Mouse (Mus musculus) left cerebral cortex, postnatal 25 days (tissue): ENCODE data around the gene Olfr742. TPM values are rescaled to one million over a fixed set of nuclear protein-coding genes. Genes with fewer than 3 reads are reported as not detected.

ENCODE experiments used
- DNase-seq, 2 experiments: peaks; one replicate each; pipeline ENCODE4 v3.0.0; 2022; ENCODE audit warnings: low spot score in 2 of 2, mixed read lengths in 1 of 2
- intact Hi-C: fragments of 180-260 bp; cut with DNase I; formaldehyde crosslinking; loops from one replicate; pipeline ENCODE4 v1.15.1; 2025
- total RNA-seq, 2 experiments: library from RNA; stranded (reverse); gene quantifications; 2 replicates each; pipeline ENCODE4 v1.2.3; 2021

The Olfr742 gene
- not detected for total RNA-seq

- intact Hi-C loops = no loop called here
- DNase-seq = no peak
These were observed at the start of gene Olfr742 for GRCm38 (mm10) chr14:50503300-50503699. Olfr742 (plus strand) TSS chr14:50503600.

- intact Hi-C loops = no loop called here
- DNase-seq = no peak
These were observed 31.0 kb upstream of the Olfr742 start, which contains the start of gene Olfr741 for GRCm38 (mm10) chr14:50472438-50472837. Olfr741 (plus strand) TSS chr14:50472738.

- no peak for DNase-seq
- intact Hi-C loops = no loop called here
These were observed 25.0 kb upstream of the Olfr742 start for GRCm38 (mm10) chr14:50478406-50478805.

GRCm38 (mm10) chr14:50521539-50521938 is 18.1 kb downstream of the Olfr742 start, which contains the start of gene Olfr743:
Olfr743 (plus strand) TSS chr14:50521839.
- DNase-seq = no peak
- intact Hi-C loops = no loop called here

GRCm38 (mm10) chr14:50552734-50553133 is 49.3 kb downstream of the Olfr742 start:
- DNase-seq = no peak
- intact Hi-C loops = no loop called here

Other genes with a start within 250 kb of the Olfr742 start
- gene Olfr732, start 219.4 kb upstream of the Olfr742 start, total RNA-seq = not detected
- gene Olfr733, start 202.1 kb upstream of the Olfr742 start, total RNA-seq = not detected
- not detected for gene Olfr734, start 176.8 kb upstream of the Olfr742 start, total RNA-seq
- not detected for gene Olfr735, start 154.7 kb upstream of the Olfr742 start, total RNA-seq
- not detected for gene Tlr11, start 145.7 kb upstream of the Olfr742 start, total RNA-seq
- not detected for gene Olfr736, start 122.4 kb upstream of the Olfr742 start, total RNA-seq
- gene Olfr738, start 96.0 kb upstream of the Olfr742 start, total RNA-seq = not detected
- not detected for gene Olfr739, start 85.0 kb upstream of the Olfr742 start, total RNA-seq
- not detected for gene Olfr740, start 58.1 kb upstream of the Olfr742 start, total RNA-seq
- not detected for gene Olfr741, start 30.9 kb upstream of the Olfr742 start, total RNA-seq
- not detected for gene Olfr743, start 18.2 kb downstream of the Olfr742 start, total RNA-seq
- gene Olfr744, start 111.3 kb downstream of the Olfr742 start, total RNA-seq = not detected
- not detected for gene Olfr745, start 135.8 kb downstream of the Olfr742 start, total RNA-seq
- not detected for gene Olfr746, start 143.5 kb downstream of the Olfr742 start, total RNA-seq
- gene Olfr747, start 189.6 kb downstream of the Olfr742 start, total RNA-seq = not detected
- gene Olfr748, start 203.8 kb downstream of the Olfr742 start, total RNA-seq = not detected
- not detected for gene Olfr749, start 241.5 kb downstream of the Olfr742 start, total RNA-seq